Mouse (Mus musculus): ENCODE data around the gene Ccser2.

Gene Ccser2

DNA sequence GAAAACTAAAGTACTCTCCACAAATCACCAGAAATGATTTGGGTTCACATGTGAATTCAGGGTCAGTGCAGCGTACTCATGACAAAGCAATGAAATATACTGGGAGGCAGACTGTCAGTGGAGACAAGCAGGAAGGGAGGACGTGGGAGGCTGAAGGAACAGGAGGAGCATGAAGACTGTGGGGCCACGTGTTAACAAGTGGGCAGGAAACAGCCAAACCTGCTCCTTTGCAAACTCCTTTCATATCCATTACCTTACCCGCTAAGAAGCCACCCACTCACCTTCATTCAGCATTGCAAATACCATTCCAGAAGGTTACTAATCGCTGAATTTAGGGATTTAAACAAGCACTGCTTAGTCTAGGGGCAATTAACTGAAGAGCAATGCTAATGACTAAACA lies 25.9 kb downstream of the Ccser2 start:
- DNase-seq (ENCODE audit: low read depth, low spot score) = no peak

DNA sequence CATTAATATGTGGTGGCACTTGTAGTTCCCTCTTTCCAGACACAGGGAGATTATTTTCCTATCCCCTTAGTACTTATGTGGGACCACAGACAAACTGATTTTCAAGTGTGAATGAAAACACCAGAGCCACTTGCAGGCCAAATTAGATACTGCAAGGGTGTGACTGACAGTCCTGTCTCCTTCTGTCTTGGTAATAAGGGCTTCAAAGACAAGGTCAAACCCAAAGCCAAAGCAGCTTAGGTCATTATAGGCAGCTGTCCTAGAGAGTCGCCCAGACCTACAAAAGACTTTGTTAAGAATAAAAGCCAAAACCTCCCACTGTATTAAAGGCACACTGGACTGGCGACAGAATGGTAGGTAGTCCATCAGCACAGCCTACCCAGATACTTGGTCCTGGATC lies 30.6 kb downstream of the Ccser2 start:
- no peak for DNase-seq (ENCODE audit: low read depth, low spot score)

DNA sequence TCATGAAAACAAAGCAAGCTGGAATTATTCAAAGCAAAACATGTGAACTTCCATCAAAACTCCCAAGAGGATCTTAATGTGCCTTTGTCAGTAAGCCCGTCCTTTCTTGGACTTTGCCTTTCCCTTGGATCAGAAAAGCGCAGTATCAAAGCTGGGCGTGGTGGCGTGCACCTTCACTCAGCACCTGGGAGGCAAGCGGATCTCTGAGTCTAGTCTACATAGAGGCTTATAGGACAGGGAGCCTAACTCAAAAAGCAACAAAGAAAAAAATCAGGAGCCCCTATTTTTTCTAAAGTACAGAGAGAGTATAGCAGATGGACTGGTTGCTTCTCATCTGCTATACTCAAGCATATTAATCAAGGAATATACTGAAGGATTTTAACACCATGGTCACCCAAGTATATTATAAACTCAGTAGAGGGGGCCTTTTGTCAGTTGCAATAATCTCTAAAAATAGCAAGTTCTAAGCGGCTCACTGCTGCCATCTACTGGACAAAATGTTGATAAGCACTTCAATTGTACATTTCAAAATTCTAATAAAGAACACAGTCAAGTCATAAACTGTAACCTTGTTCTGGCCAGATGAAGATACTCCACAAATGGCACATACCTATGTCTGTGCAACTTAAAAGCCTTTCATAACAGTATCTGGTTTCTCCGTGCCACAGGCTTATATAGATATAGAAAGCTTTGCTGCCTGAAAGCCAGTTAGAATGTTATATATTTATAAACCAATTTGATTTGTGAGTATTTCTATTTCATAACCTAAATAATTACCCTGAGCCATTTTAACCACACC lies 31.3 kb downstream of the Ccser2 start:
- DNase-seq (ENCODE audit: low read depth, low spot score) = peak; percentile 51

DNA sequence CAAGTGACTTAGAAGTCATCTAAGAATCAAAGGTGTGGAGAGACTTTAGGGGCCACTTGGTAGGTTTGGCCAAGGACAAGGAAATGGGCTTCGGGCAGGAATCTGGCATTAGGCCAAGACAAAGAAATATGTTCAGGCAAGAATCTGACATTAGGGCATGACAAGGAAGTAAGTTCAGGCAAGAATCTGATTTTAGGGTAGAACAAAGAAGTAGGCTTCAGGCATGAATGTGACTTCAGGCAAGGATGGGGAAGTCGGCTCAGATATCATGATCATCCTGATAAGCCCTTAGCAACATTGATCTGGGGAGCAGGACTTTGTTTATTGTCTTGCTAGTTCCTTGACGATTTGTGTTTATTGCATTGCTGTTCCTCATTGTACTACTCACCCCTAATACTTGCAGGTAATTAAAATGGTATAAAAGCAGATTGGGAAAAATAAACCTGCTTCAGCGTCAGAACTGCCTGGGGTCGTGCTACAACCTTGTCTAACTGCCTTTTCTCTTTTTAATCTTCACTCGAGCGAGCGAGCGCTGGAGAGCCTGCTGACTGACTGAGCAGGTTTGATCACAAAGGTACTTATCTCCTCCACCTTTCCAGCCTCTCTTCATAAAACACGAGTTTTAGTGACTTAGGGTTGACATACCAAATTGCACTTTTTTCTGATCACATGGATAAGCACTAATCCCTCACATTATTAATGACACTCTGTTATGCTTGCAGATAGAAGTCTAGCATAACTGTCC lies 35.8 kb downstream of the Ccser2 start:
- DNase-seq (ENCODE audit: low read depth, low spot score) = no peak

DNA sequence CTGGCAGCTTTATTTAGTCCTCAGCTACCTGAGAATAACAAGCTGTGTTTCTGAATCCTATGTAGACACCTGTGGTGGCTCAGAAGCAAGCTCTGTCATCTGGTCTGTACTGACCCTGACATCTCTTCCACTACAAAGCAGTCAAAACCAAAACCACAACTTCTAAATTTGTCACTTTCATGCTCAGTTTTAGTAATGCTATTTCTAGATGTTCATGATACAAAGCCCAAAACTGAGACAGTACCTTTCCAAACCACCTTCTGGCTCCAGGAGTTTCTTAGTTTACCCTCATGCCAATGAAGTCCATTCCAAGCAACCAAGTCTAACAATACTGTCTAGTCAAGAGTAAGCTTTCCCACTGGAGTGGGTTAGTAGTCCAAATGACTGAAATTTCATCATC lies 36.5 kb downstream of the Ccser2 start:
- DNase-seq (ENCODE audit: low read depth, low spot score) = no peak

DNA sequence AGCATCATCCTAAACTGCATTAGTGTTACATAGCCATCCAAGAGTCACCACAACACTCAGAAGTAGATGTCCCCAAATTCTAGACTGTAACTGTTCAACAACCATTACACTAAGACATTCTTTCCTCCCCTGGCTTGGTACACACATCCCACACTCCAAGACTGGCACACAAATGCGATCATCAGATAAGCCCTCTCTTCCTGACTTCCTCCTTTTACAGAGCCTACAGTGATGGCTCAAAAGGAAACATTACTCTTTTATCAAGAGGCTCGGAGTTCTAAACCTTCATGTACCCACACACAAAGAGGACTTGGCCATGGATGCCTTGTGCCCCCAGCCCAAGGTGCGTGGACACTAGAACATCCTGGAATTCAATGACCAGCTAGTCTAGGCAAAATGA lies 45.2 kb downstream of the Ccser2 start:
- no peak for DNase-seq (ENCODE audit: low read depth, low spot score)

DNA sequence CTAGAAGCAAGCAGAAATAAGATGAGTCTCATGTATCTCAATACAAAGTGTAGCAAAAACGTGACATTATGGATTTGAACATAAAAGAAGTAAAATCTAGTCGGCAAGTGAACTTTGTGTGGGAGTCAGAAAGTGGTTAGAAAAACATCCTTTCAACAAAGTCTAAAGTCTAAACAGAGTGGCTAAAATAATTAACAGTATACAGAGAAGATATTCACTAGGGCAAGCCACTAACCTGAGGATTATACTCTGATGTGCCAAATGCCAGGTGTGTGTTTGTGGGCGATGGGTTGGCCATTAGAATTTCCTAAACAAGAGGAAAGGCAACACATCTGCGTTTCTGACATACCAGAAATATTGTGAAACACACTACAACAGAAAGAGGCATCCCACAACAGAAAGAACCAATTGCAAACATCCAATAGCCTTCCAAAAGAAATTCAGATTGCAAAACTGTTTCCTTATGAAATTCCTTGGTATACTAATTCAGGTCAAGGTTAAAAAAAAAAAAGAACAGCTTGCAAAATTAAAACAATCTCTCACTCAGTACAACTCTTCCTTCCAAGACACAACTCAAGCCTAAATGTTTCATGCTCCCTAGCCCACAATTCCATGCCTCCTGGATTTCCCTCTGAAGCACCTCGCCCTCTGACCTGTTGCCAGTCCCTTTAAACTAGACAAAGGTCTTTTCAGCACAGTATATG lies 47.1 kb downstream of the Ccser2 start:
- DNase-seq (ENCODE audit: low read depth, low spot score) = no peak

DNA sequence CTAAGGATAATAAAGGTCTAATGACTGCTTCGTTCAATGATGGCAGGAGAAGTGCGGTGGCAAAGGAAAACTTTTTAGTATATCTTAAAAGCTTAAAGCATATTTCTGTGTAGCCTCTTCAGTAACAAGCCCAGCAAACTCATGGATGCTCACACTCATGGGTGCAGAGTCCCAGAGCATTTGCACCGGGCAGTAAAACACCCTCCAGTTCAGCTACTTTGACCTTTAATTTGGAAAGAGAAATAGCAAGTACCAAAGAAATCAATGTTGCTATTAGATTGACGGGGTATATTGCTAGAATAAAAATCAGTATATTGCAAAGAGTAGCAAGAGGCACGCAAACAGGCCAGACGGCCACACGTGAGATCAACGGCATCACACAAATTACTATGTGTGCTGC lies 48.7 kb downstream of the Ccser2 start:
- DNase-seq (ENCODE audit: low read depth, low spot score) = no peak

DNA sequence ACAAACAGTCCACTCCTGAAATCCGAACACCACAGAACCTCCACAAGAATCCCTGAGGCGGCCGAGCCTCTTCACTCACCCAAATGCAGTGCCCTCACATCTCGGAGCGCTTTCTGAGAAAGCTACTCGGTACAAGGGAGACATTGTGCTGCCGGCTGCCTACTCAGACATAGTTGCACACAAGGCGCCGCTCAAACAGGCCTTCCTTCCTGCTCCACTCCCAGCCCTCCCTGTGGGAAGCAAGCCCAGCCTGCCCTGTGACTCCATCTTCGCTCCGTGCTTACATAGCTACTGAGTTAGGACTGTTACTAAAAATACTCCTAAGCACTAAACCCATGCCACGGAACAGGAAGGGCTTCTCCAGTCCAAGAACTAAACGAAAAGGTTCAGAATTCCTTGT lies 49.4 kb downstream of the Ccser2 start:
- DNase-seq (ENCODE audit: low read depth, low spot score) = no peak

DNA sequence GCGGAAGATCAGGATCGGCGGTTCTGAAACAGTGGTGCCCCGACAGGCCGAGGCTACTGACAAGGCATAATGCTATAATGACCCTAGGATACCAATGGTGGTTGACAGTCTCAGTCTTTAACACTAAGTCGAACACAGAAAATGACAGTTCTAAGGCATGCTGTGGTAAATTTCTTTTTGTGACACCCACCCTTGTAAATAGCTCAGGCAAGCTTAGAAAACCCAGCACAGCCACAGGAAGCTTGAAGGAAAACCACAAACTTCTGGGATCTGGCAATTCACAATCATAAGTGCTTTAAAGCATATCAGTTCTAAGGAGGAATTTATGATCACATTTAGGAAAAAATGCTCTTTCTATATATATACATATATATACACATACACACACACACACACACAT lies 53.4 kb downstream of the Ccser2 start:
- no peak for DNase-seq (ENCODE audit: low read depth, low spot score)

DNA sequence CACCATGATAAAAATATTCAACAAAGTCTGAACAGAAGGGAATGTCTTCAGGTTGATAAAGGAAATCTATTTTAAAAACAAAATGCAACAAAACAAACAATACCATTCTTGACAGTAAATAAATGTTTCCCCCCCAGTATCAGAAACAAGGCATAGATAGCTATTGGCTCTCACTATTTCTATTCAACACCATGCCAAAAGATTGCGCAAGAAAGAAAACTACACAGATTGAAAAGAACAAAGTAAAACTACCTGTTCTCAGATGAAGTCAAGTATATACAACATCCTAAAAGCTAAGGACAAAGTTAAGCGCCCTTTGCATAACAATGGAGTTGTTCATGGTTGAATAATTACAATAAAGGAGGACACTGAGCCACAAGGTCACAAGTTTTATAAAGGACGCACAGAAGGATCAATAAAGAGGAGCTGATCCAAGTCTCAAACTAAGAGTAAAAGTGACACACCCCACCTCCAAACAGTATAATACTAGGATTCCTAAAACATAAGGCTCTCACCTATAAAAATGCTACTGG lies 54.0 kb downstream of the Ccser2 start:
- DNase-seq (ENCODE audit: low read depth, low spot score) = no peak

DNA sequence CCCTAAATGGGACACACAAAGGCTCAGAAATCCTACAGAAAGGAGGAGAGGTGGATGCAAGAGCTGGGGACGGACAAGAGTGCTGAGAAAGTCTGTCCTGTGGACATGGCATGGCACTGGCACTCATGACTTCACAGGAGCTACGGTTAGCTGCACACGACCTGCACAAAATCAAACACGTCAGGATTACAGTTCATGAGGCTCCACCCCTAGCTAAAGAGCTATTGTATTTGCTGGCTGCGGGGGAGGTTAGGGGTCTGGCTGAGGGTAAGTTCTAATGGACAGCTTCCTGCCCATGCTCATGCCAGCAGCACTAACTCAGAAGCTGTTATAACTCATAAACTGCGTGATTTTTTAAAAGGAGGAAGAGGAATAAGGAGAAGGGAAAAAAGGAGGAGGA lies 56.8 kb downstream of the Ccser2 start:
- DNase-seq (ENCODE audit: low read depth, low spot score) = no peak

DNA sequence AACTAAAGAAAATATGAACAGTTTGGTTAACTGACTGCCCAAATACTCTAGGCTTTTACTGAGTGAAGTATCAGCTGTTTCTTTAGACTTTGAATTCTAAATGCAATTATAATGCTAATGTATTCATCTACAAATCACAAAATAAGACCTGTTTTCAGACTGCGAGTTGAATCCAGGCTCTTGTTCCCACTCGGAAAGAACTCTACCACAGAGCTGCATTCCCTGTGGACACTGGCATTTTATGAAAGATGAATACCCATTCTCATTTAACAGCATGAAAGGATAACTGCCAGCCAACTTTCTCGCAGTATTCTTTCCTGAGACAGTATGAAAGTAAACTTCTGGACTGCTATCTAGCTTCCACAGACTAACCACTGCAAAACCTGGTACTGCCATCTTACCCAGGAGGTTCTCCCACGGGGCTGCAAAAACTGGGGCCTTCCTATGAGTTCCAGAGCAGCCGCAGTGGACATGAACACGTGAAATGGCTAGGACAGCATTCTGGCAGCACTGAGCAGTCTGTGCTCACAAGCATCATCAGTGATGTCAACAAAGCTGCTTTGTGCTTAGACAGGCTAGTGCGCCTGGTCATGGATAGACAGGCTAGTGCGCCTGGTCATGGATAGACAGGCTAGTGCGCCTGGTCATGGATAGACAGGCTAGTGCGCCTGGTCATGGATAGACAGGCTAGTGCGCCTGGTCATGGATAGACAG lies 62.6 kb downstream of the Ccser2 start:
- DNase-seq (ENCODE audit: low read depth, low spot score) = no peak

DNA sequence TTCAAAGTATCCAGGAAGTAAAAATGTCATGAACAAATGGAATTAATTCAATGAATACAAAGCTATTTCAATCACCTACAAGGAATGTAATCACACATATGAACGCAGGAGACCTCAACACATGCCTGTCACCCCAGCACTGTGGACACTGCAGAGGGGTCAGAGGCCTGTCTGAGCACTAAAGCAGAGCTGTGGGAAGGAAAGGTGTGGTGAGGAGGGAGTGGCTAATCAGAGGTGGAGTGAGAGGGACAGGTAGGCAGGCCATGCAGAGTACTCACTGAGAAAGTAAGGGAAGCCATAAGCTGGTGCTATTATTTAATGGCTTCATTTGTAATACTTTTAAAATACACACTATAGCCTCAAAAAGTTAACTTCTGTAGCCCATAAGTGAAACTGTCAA lies 64.4 kb downstream of the Ccser2 start:
- no peak for DNase-seq (ENCODE audit: low read depth, low spot score)

DNA sequence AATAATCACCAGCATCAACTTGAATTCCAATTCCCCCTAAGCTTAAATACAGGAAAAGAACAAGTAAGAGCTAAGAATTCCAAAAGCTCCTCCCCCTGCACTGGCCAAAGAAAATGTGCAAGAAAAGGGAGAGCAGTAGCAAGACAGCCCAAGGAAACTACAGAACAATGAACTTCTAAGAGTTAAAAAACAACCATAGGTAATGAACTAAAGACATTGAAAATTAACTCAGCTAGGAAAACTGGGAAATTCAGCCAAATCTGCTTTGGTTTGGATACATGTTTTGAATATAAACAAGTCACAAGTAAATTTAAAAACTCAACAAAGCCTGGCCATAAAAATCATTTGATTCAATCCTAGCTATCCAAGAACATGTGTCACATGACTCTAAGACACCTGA lies 67.7 kb downstream of the Ccser2 start:
- no peak for DNase-seq (ENCODE audit: low read depth, low spot score)

DNA sequence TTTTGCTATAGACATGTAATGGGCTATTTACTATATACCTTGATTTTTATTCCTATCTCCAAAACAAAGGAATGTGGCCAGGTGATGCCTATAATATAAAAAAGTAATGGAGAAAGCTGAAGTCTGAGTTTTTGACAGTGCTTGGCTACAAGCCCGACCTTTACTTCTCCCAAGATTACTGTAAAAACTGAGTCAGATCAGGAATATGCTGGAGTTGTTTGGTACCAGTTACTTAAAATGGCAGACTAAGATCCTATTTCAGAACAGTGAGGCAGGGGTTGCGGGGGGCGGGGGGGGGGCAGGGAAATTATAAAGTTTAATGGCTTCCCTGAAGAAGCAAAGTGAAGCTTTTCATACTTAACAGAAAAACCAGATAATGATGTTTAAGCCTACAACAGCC lies 73.9 kb downstream of the Ccser2 start:
- no peak for DNase-seq (ENCODE audit: low read depth, low spot score)

DNA sequence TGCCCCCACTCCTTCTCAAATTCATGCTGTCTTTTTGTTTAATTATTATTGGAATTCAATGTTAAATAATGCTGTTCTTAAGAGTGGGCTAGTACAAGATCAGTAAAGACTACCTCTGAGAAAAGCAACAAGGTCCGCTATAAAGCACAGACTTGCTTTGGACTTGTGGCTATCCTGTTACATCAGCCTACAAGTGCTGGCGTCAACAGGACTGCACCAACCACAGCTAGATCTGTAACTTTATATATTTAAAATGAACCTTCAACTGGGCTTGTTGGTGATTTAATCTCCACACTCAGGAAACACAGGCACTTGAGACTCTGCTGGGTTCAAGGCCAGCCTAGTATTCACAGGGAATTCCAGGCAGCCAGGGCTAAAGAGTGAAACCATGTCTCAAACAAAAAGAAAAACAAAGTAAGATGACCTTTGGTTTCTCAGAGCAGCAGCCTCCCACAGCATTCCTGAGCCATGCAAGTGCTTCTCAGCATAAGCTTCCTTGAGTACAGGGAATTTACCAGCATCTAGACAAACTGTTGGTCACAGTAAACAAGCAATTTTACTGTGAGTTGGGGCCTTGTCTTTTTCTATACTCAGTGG lies 75.7 kb downstream of the Ccser2 start:
- no peak for DNase-seq (ENCODE audit: low read depth, low spot score)

DNA sequence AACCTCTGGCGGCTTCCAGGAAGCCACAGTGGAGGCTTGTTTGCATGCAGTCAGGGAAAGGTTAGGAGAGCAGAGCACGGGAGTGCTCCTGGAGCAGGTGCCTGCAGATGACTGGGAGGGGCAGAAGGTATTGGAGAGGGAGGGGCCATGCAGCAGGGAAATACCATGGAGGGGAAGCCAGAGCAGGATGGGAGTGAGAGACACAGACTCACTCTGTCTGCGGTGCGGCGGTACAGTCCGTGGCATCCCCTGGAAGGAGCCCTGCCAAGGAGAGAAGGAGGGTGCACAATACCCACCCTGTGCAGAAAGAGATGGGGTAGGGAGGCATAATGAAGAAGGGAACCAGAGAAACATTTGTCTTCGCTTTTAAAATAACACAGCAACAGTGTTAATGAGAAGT lies 78.4 kb downstream of the Ccser2 start:
- DNase-seq (ENCODE audit: low read depth, low spot score) = no peak

DNA sequence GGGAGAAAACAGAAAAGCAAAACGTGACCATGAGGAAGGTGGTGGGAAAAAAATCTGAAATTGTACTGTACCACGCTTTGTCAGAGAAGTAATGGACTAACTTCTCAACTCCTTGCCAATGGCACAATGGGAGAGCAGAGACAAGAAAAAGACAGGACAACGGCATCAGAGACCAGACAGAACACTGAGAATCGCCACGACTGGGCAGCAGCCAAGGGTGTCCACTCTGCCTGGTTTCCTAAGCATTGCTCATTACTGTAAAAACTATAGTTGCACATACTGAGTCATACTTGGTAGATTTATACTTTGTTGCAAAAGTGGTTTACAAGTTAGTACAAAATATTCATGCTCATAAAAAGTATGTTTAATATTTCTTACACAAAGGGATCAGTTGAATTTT lies 82.9 kb downstream of the Ccser2 start:
- no peak for DNase-seq (ENCODE audit: low read depth, low spot score)

DNA sequence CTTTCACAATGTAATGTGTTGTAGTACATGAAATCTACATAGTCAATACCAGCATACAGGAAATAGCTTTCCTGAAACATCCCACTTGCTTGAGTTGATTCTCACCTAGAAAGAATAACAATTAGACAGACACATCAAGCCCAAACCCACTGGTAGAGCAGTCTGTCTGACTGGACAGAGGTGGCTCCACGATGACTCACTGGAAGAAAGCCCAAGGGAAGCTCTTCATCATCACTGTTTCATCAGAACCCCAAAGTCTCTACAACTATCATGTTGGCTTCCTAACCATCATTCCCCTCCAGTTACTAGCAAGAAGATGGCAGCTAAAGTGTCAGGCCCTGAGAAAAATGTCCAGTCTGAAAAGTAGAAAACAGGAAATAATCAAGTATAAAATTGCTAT lies 83.5 kb downstream of the Ccser2 start:
- no peak for DNase-seq (ENCODE audit: low read depth, low spot score)

DNA sequence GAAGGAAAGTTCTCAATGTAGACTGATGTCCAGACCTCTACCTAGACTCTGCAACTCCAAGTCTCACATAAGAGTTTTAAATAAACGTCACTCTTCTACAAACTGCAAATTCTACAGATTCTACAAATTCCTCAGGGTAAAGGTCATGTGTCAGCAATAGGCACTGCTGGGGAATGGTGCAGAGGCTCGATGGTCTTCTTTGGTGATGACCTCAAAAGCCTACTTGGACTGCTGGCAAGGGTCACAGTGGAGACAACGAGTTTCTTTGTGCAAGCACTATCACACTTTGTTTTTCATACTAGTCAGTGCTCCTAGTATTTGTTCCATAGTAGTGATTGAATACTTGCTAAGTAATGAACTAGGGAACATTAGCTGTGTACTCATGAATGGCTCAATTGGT lies 85.0 kb downstream of the Ccser2 start:
- DNase-seq (ENCODE audit: low read depth, low spot score) = no peak

Data from retina, adult 2 months (tissue).